Mouse (Mus musculus) hindbrain, postnatal 0 days (tissue): ENCODE measurements around the gene Unc5cl. TPM values are rescaled to one million over a fixed set of nuclear protein-coding genes. Genes with fewer than 3 reads are reported as not detected.

Experiments
- ATAC-seq: fragments of 200-750 bp; cut with Nextera tagmentation; 2 replicates; pipeline ENCODE4 v1.8.0; 2017; ENCODE audit warnings: mild to moderate bottlenecking, moderate TSS enrichment, moderate library complexity
- DNase-seq: peaks from one replicate; pipeline ENCODE4 v3.0.0-alpha.2; 2015; ENCODE audit warnings: low spot score
- H3K27ac ChIP-seq: fragments of 300-500 bp; sonication (generic); 2 replicates; pipeline ENCODE4 v1.5.1; 2014; ENCODE audit warnings: mild to moderate bottlenecking
- H3K27me3 ChIP-seq: fragments of 300-500 bp; sonication (generic); 2 replicates; pipeline ENCODE4 v1.6.1; 2014; ENCODE audit warnings: low read length, mixed read lengths; ENCODE audit not compliant: insufficient read depth
- H3K36me3 ChIP-seq: fragments of 300-500 bp; sonication (generic); 2 replicates; pipeline ENCODE4 v1.6.1; 2014; ENCODE audit warnings: low read length, mixed read lengths; ENCODE audit not compliant: insufficient read depth
- H3K4me1 ChIP-seq: fragments of 300-500 bp; sonication (generic); 2 replicates; pipeline ENCODE4 v1.6.1; 2014; ENCODE audit warnings: antibody characterized with exemption, low read length, mixed read lengths; ENCODE audit not compliant: insufficient read depth
- H3K4me2 ChIP-seq: fragments of 300-500 bp; sonication (generic); 2 replicates; pipeline ENCODE4 v1.6.1; 2014; ENCODE audit warnings: low read depth, mild to moderate bottlenecking, low read length, moderate library complexity, mixed read lengths
- H3K4me3 ChIP-seq: fragments of 300-500 bp; sonication (generic); 2 replicates; pipeline ENCODE4 v1.5.1; 2014; ENCODE audit warnings: low read length
- H3K9ac ChIP-seq: fragments of 300-500 bp; sonication (generic); replicated peaks from 2 replicates; pipeline ENCODE4 v1.6.1; 2014; ENCODE audit warnings: mild to moderate bottlenecking, low read length, moderate library complexity, mixed read lengths
- H3K9me3 ChIP-seq: fragments of 300-500 bp; sonication (generic); 2 replicates; pipeline ENCODE4 v1.6.1; 2016; ENCODE audit warnings: low read length, mixed read lengths
- CTCF ChIP-seq: IDR thresholded peaks from 2 replicates; pipeline ENCODE4 v1.5.1; 2016; ENCODE audit warnings: antibody characterized with exemption, control low read depth, low read depth
- WGBS: fragments of 180-500 bp; shearing (Covaris S2); extraction: QIAGEN DNeasy Blood & Tissue Kit; methylation state at CpG from one replicate; pipeline ENCODE4 v1.1.7; 2014; 5-methylcytosine and 5-hydroxymethylcytosine counted together
- polyA plus RNA-seq: library from polyadenylated mRNA; unstranded; fragments of >200 nt; fragmentation: Nextera tagmentation; extraction: Ambion mirVana; gene quantifications from 2 replicates; pipeline ENCODE4 v1.2.1, GENCODE M21; 2015
- total RNA-seq: library from RNA; depleted of rRNA; stranded (reverse); fragments of >200 nt; gene quantifications from 2 replicates; pipeline ENCODE4 v1.2.3, GENCODE M21; 2014

The Unc5cl gene
- total and polyA plus RNA-seq, 2 experiments from 2014 or later = 0.13 to 0.26 TPM

- H3K27ac ChIP-seq = no peak overlapping the region
- WGBS = 62% methylated on average over 28 of the region's 28 CpGs
- H3K36me3 ChIP-seq = no peaks in the 10 kb centered on the region
- DNase-seq = peak; percentile 48
- no peak overlapping the region for H3K4me3 ChIP-seq
- H3K27me3 ChIP-seq = no peaks in the 10 kb centered on the region
- H3K4me1 ChIP-seq = 0 out of 2 replicates have a peak, but pooled peaks cover 3% of the 10 kb centered on the region
- H3K9me3 ChIP-seq = no peaks in the 10 kb centered on the region
- H3K9ac ChIP-seq = no peak overlapping the region
- TF ChIP-seq CTCF = no peak
- no peak overlapping the region; the same call in 1 of the 2 replicates for H3K4me2 ChIP-seq
- ATAC-seq = peak; percentile 88
Measured at GRCm38 (mm10) chr17:48545223-48545943, 90.7 kb downstream of the Unc5cl start.

- no peak overlapping the region for H3K9ac ChIP-seq
- 0 out of 2 replicates have a peak, but pooled peaks cover 3% of the 10 kb centered on the region for H3K4me1 ChIP-seq
- no peaks in the 10 kb centered on the region for H3K36me3 ChIP-seq
- ATAC-seq = no peak
- WGBS = 91% methylated on average over 11 of the region's 11 CpGs
- no peak overlapping the region for H3K4me3 ChIP-seq
- H3K9me3 ChIP-seq = no peaks in the 10 kb centered on the region
- H3K4me2 ChIP-seq = no peak overlapping the region; the same call in 1 of the 2 replicates
- H3K27ac ChIP-seq = no peak overlapping the region
- no peak for DNase-seq
- no peak for TF ChIP-seq CTCF
- H3K27me3 ChIP-seq = no peaks in the 10 kb centered on the region
Measured at GRCm38 (mm10) chr17:48546036-48546435, 91.3 kb downstream of the Unc5cl start.

- 0 out of 2 replicates have a peak, but pooled peaks cover 3% of the 10 kb centered on the region for H3K4me1 ChIP-seq
- no peak overlapping the region for H3K9ac ChIP-seq
- H3K27ac ChIP-seq = no peak overlapping the region
- TF ChIP-seq CTCF = no peak
- H3K4me2 ChIP-seq = no peak overlapping the region
- DNase-seq (no peak), ATAC-seq (no peak)
- no peaks in the 10 kb centered on the region for H3K9me3 ChIP-seq
- 90% methylated on average over 6 of the region's 6 CpGs for WGBS
- no peak overlapping the region for H3K4me3 ChIP-seq
- no peaks in the 10 kb centered on the region for H3K27me3 ChIP-seq
- no peaks in the 10 kb centered on the region for H3K36me3 ChIP-seq
Measured at GRCm38 (mm10) chr17:48547668-48548067, 93.0 kb downstream of the Unc5cl start.

GRCm38 (mm10) chr17:48551788-48552531 lies 97.3 kb downstream of the Unc5cl start:
- Histone ChIP-seq H3K4me1 (peaks cover 3% of the 10 kb centered on the region), H3K4me2 (no peak overlapping the region), H3K36me3 (no peaks in the 10 kb centered on the region), H3K27ac (no peak overlapping the region), H3K4me3 (no peak overlapping the region), H3K9me3 (no peaks in the 10 kb centered on the region), H3K27me3 (no peaks in the 10 kb centered on the region), H3K9ac (no peak overlapping the region)
- ATAC-seq (no peak), DNase-seq (no peak)
- no peak for TF ChIP-seq CTCF
- 77% methylated on average over 4 of the region's 4 CpGs for WGBS

GRCm38 (mm10) chr17:48552532-48552915 lies 97.8 kb downstream of the Unc5cl start:
- H3K27me3 ChIP-seq = no peaks in the 10 kb centered on the region
- ATAC-seq = no peak
- 87% methylated on average over 3 of the region's 3 CpGs for WGBS

GRCm38 (mm10) chr17:48556223-48556962 lies 101.7 kb downstream of the Unc5cl start:
- no peaks in the 10 kb centered on the region for H3K9me3 ChIP-seq
- whole genome bisulfite sequencing = 28% methylated on average over 9 of the region's 9 CpGs
- H3K4me3 ChIP-seq = no peak overlapping the region
- H3K36me3 ChIP-seq = no peaks in the 10 kb centered on the region
- no peak overlapping the region for H3K27ac ChIP-seq
- DNase-seq (no peak), ATAC-seq (no peak)
- H3K4me2 ChIP-seq = no peak overlapping the region
- no peaks in the 10 kb centered on the region for H3K27me3 ChIP-seq
- peaks cover 3% of the 10 kb centered on the region for H3K4me1 ChIP-seq
- TF ChIP-seq CTCF = no peak
- H3K9ac ChIP-seq = no peak overlapping the region

More at GRCm38 (mm10) chr17:48552532-48552915, 97.8 kb downstream of the Unc5cl start:
- no peak for TF ChIP-seq CTCF
- Histone ChIP-seq H3K9me3 (no peaks in the 10 kb centered on the region), H3K4me1 (peaks cover 3% of the 10 kb centered on the region), H3K4me2 (no peak overlapping the region), H3K4me3 (no peak overlapping the region), H3K27ac (no peak overlapping the region), H3K9ac (no peak overlapping the region), H3K36me3 (no peaks in the 10 kb centered on the region)
- DNase-seq = no peak
